Mouse (Mus musculus) ovary, postnatal 10 days (tissue): ENCODE results near the gene Smox.
"Not testable (repeated sequence)": the region's sequence is repeated elsewhere in the genome, so short reads cannot be mapped to it uniquely, and the experiment has no call there.

Experiments used
- DNase-seq: peaks from one replicate; pipeline ENCODE4 v3.0.0; 2022; ENCODE audit warnings: low spot score

Gene Smox

DNA sequence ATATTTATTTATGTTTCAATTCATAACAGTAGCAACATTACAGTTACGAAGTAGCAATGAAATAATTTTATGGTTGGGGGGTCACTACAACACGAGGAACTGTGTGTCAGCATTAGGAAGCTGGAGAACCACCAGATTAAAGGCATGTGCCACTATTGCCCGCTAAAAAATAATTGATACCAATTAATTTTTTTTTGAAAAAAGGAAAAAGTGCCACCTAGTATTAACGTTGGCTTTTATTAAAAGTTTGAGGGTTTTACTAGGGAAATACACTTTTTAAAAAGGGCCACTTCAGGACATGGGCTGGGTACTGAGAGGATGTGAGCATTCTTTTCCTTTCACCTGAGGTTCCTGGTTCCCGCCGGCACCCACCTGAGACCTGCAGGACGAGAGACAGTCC, at the start of gene Smox:
TSS of gene Smox (plus strand) at position 301 of the 400 bp plus-strand sequence.
- DNase-seq, result no peak

- DNase-seq, result no peak
Observed at GRCm38 (mm10) chr2:131443084-131443890, 48.0 kb upstream of the Smox start.

GRCm38 (mm10) chr2:131443891-131444190, 47.5 kb upstream of the Smox start:
- no peak for DNase-seq

GRCm38 (mm10) chr2:131446416-131446982, 44.8 kb upstream of the Smox start:
- no peak for DNase-seq

GRCm38 (mm10) chr2:131447566-131448330, 43.5 kb upstream of the Smox start:
- no peak for DNase-seq

- DNase-seq, result no peak
Observed at GRCm38 (mm10) chr2:131448353-131448752, 42.9 kb upstream of the Smox start.

DNA sequence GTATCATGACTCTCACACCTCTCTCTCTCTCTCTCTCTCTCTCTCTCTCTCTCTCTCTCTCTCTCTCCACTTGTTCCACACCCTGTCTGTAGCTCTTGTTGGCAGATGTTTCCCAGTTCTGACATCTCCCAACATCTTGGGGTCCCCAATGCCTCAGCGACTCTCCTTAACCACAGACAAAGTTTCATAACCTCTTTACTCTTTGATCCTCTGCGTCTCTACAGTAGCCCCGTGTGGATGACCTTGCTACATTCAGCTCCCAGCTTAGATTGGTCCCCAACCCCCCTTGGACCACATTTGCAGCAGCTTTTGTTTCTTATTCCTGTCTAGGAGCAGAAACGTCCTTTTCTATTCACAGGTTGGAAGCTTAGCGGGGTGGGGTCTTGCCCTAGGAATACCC, 41.6 kb upstream of the Smox start:
- no peak for DNase-seq

- no peak for DNase-seq
Observed at GRCm38 (mm10) chr2:131450491-131450890, 40.8 kb upstream of the Smox start.

DNA sequence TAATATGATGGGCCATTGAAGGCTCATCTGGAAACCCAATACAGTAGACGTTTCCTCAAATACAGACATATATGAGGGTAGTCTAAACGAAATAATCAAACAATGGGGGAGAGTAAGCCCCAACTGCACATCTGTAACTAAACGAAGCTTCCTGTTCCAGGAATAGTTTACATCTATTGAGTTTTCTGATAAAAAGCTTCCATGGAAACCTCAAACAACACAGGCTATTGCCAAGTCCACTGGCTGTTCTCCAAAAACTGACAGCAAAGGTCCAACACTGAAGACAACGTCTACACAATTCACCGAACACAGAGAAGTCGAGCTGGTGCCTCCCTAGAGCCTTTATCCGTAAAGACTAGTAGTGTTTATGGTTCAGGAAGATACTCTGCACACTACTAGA, 33.6 kb upstream of the Smox start:
- no peak for DNase-seq

GRCm38 (mm10) chr2:131460946-131461682, 30.2 kb upstream of the Smox start:
- no peak for DNase-seq

DNA sequence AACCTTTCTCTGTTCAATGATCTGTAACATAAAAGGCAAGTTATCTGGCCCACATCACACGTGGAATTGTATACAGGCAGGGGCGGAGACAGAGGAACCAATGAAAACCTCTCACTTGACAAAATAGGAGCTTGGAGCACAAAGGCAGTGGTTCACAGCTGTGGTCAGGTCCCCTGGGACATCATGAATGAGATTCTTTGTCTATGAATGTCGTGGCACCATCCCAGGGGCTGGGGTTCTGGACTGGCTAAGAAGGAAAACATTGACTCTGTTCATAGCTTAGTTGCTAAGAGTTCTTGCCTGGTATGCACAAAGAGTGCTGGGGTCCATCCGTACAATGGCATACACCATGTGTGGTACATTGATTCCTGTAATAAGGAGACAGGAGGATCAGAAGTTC, 28.3 kb upstream of the Smox start:
- no peak for DNase-seq

- DNase-seq, result no peak
Observed at GRCm38 (mm10) chr2:131464147-131464546, 27.1 kb upstream of the Smox start.

DNA sequence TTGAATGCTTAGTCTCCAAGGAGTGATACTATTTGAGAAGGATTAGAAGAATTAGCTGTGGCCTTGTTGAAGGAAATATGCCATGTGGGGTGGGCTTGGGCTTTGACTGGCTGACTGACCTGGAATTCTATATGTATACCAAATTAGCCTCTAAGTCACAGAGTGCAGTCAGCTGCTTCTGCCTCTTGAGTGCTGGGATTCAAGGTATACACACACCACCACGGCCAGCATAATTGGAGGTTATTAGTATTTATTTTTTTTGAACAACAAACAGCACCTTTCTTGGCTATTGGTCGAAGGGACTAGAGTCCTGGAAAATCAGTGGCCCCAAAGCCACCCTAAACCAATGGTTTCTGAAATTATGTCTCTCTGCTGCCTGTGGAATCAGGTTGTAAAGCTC, 24.6 kb upstream of the Smox start:
- no peak for DNase-seq

DNA sequence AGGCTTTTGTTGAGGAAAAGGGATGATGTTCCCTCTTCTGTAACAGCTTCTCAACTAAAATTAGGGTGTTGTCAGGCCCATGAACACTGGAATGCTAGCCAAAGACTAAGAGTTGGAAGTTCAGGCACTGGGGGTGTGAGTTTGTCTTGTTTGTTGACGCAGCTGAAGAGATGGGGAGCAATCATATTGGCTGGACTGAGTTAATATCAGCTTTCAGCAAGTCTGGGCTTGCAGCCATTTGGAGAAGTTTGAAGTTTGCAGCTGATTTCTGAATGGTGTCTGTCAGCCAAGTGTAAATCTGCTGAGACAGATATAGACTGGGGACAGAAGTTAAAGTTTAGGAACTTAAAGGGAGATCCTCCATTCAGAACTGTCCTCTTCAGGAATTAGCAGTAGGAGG, 21.4 kb upstream of the Smox start:
- no peak for DNase-seq

DNA sequence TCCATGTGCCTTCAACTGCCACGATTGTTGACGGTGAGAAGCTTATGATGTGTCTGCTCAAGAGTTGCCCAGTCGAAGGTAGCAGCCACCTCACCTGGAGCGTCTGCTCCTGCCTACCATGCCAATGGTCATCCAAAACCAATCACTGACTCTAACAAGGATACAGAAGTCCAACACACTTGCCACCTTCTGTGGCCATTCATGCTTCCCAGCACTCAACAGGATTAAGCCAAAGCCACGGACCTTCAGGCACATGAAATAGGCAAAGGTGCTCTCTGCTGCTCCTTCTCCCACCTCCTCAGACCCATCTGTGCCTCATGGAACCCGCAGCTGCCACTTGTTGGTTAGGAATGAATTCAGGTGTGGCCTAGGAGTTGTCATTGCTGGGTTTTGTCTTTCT, 17.5 kb upstream of the Smox start:
- DNase-seq, result no peak

GRCm38 (mm10) chr2:131477105-131477504, 14.2 kb upstream of the Smox start:
- DNase-seq, result not testable (repeated sequence)

DNA sequence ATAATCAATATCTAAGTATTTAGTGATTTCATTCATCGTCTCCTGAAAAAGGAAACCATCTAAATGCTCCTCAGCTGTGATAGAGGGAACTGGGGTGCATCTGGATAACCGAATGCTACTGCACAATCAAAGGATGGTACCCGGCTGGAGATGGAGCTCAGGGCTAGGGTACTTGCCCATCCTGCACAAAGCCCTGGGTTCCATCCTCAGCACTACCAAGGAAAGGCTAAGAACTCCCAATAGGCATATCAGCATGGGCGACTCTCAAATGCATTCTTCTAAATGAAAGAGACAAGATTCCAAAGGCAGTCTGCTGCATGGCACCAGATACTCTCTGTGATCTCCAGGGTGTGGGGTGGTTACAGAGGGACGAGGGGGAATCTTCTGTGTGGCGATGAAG, 13.4 kb upstream of the Smox start:
- no peak for DNase-seq

DNA sequence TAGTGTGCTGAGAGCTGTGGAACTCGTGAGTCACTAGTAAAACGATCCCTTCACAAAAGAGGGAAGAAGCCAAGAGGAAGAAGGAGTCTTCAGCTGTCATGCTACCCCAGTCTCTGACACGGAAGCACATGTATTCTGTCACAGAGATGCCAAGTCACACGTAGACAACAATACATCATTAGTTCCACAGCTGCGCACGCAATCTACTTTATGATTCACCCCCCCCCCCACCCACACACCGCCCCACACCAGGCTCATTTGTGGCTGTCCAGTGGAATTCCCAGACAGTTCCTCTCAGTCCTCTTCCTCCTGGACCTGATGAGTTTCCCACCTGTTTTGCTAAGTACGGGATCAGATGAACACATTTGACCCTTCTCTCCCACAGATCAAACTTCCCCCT, 12.9 kb upstream of the Smox start:
- DNase-seq, result no peak

DNA sequence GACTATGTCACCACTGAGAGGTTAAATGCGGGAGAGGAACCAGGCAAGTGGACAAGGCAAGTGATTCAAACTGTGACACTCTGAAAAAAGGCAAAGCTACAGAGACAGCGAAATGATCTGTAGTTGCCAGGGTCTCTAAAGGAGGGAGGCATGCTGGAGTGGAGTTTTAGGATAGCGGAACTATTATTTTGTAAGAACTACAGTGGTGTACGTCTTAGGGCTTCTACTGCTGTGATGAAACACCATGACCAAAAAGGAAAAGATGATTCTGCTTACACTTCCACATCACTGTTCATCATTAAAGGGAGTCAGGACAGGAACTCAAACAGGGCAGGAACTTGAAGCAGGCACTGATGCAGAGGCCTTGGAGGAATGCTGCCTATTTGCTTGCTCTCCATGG, 12.4 kb upstream of the Smox start:
- DNase-seq, result no peak

- DNase-seq, result no peak
Observed at GRCm38 (mm10) chr2:131481733-131482132, 9.6 kb upstream of the Smox start.

- no peak for DNase-seq
Observed at GRCm38 (mm10) chr2:131482478-131482877, 8.8 kb upstream of the Smox start.

- no peak for DNase-seq
Observed at GRCm38 (mm10) chr2:131483562-131483961, 7.7 kb upstream of the Smox start.

DNA sequence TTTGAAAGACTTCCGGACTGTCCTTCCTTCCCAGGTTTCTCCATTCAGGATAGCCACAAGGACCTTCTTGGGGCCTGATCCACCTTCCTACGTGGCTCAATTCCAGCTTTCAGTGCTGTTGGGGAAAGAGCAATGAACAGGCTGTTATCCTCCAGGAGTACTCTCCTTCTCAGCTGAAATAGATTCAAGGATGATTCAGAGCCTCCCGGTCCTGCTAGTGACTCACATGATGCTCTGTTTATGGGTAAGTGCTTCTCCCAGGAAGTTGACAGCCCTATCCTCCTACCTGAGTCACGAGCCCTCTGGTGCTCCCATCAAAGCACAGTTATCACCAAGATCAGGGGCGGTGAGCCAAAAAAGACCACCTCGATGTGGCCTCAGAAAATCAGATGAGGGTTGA, 7.1 kb upstream of the Smox start:
- DNase-seq, result no peak
